Mouse (Mus musculus) C2C12 (cell line): Measurements from ENCODE around the gene Mafb.

ENCODE experiments used
- CEBPB ChIP-seq: IDR thresholded peaks from one replicate; pipeline ENCODE4 v1.6.1; 2011; ENCODE audit warnings: low read depth, mild to moderate bottlenecking, control low read depth, moderate library complexity
- MYOD1 ChIP-seq: IDR thresholded peaks from one replicate; pipeline ENCODE4 v1.6.1; 2011; ENCODE audit warnings: low read depth; ENCODE audit not compliant: control insufficient read depth, insufficient read length

- TF ChIP-seq CEBPB (no peak), MYOD1 (no peak)
These were observed 9.4 kb upstream of the Mafb start for GRCm38 (mm10) chr2:160376236-160376635.
